Mouse (Mus musculus): ENCODE results near the gene Akap2. TPM values are rescaled to one million over a fixed set of nuclear protein-coding genes. Genes with fewer than 3 reads are reported as not detected.

Akap2 gene
- polyA plus RNA-seq, 1 experiment from 2014 or later: 13.0 TPM

GRCm38 (mm10) chr4:57764392-57764791, 46.9 kb downstream of the Akap2 start:
- H3K4me2 ChIP-seq (replicated peaks): no peak overlapping the region
- H3K36me3 ChIP-seq (replicated peaks; ENCODE audit: control insufficient read depth, insufficient read depth): no peaks in the 10 kb centered on the region
- no peak overlapping the region for H3K27ac ChIP-seq
- no peak overlapping the region for H3K9ac ChIP-seq
- WGBS: 49% methylated on average over 1 of the region's 1 CpGs
- no peak overlapping the region for H3K4me3 ChIP-seq (replicated peaks; ENCODE audit: low read length)
- no peaks in the 10 kb centered on the region for H3K4me1 ChIP-seq (replicated peaks; ENCODE audit: control insufficient read depth, insufficient read depth, low read length)
- no peaks in the 10 kb centered on the region for H3K9me3 ChIP-seq (ENCODE audit: control insufficient read depth, low read length)
- no peaks in the 10 kb centered on the region for H3K27me3 ChIP-seq (ENCODE audit: control insufficient read depth, insufficient read depth, low read length)
- DNase-seq (ENCODE audit: low spot score) (peak; percentile 59), ATAC-seq (ENCODE audit: low FRiP score) (no peak)

GRCm38 (mm10) chr4:57764926-57765325, 47.5 kb downstream of the Akap2 start:
- WGBS: 88% methylated on average over 1 of the region's 1 CpGs
- no peak overlapping the region for H3K4me2 ChIP-seq (replicated peaks)
- no peaks in the 10 kb centered on the region for H3K36me3 ChIP-seq (replicated peaks; ENCODE audit: control insufficient read depth, insufficient read depth)
- H3K9me3 ChIP-seq (ENCODE audit: control insufficient read depth, low read length): no peaks in the 10 kb centered on the region
- no peak overlapping the region for H3K4me3 ChIP-seq (replicated peaks; ENCODE audit: low read length)
- H3K27me3 ChIP-seq (ENCODE audit: control insufficient read depth, insufficient read depth, low read length): no peaks in the 10 kb centered on the region
- ATAC-seq (ENCODE audit: low FRiP score) (no peak), DNase-seq (ENCODE audit: low spot score) (no peak)
- H3K9ac ChIP-seq: no peak overlapping the region
- no peaks in the 10 kb centered on the region for H3K4me1 ChIP-seq (replicated peaks; ENCODE audit: control insufficient read depth, insufficient read depth, low read length)
- H3K27ac ChIP-seq: no peak overlapping the region

GRCm38 (mm10) chr4:57765806-57766205, 48.3 kb downstream of the Akap2 start:
- DNase-seq (ENCODE audit: low spot score) (no peak), ATAC-seq (ENCODE audit: low FRiP score) (no peak)
- Histone ChIP-seq H3K9me3 (ENCODE audit: control insufficient read depth, low read length) (no peaks in the 10 kb centered on the region), H3K27me3 (ENCODE audit: control insufficient read depth, insufficient read depth, low read length) (no peaks in the 10 kb centered on the region), H3K4me2 (replicated peaks) (no peak overlapping the region), H3K9ac (no peak overlapping the region), H3K4me1 (replicated peaks; ENCODE audit: control insufficient read depth, insufficient read depth, low read length) (no peaks in the 10 kb centered on the region), H3K27ac (no peak overlapping the region), H3K4me3 (replicated peaks; ENCODE audit: low read length) (no peak overlapping the region), H3K36me3 (replicated peaks; ENCODE audit: control insufficient read depth, insufficient read depth) (no peaks in the 10 kb centered on the region)
- WGBS: 4% methylated on average over 4 of the region's 4 CpGs

GRCm38 (mm10) chr4:57769007-57769406, 51.5 kb downstream of the Akap2 start:
- no peak overlapping the region for H3K27ac ChIP-seq
- H3K4me1 ChIP-seq (replicated peaks; ENCODE audit: control insufficient read depth, insufficient read depth, low read length): no peaks in the 10 kb centered on the region
- H3K36me3 ChIP-seq (replicated peaks; ENCODE audit: control insufficient read depth, insufficient read depth): no peaks in the 10 kb centered on the region
- 83% methylated on average over 3 of the region's 3 CpGs for WGBS
- H3K9ac ChIP-seq: no peak overlapping the region
- H3K9me3 ChIP-seq (ENCODE audit: control insufficient read depth, low read length): no peaks in the 10 kb centered on the region
- DNase-seq (ENCODE audit: low spot score) (no peak), ATAC-seq (ENCODE audit: low FRiP score) (no peak)
- H3K4me3 ChIP-seq (replicated peaks; ENCODE audit: low read length): no peak overlapping the region
- H3K4me2 ChIP-seq (replicated peaks): no peak overlapping the region
- H3K27me3 ChIP-seq (ENCODE audit: control insufficient read depth, insufficient read depth, low read length): no peaks in the 10 kb centered on the region

- Histone ChIP-seq H3K9ac (no peak overlapping the region), H3K4me2 (replicated peaks) (no peak overlapping the region), H3K4me1 (replicated peaks; ENCODE audit: control insufficient read depth, insufficient read depth, low read length) (no peaks in the 10 kb centered on the region), H3K36me3 (replicated peaks; ENCODE audit: control insufficient read depth, insufficient read depth) (no peaks in the 10 kb centered on the region), H3K27me3 (ENCODE audit: control insufficient read depth, insufficient read depth, low read length) (no peaks in the 10 kb centered on the region), H3K9me3 (ENCODE audit: control insufficient read depth, low read length) (no peaks in the 10 kb centered on the region), H3K4me3 (replicated peaks; ENCODE audit: low read length) (no peak overlapping the region), H3K27ac (no peak overlapping the region)
- WGBS: 53% methylated on average over 4 of the region's 4 CpGs
- ATAC-seq (ENCODE audit: low FRiP score) (no peak), DNase-seq (ENCODE audit: low spot score) (no peak)
Observed at GRCm38 (mm10) chr4:57770185-57770823, 52.8 kb downstream of the Akap2 start.

- ATAC-seq (ENCODE audit: low FRiP score) (no peak), DNase-seq (ENCODE audit: low spot score) (no peak)
- Histone ChIP-seq H3K27me3 (ENCODE audit: control insufficient read depth, insufficient read depth, low read length) (no peaks in the 10 kb centered on the region), H3K4me1 (replicated peaks; ENCODE audit: control insufficient read depth, insufficient read depth, low read length) (no peaks in the 10 kb centered on the region), H3K36me3 (replicated peaks; ENCODE audit: control insufficient read depth, insufficient read depth) (no peaks in the 10 kb centered on the region), H3K9me3 (ENCODE audit: control insufficient read depth, low read length) (no peaks in the 10 kb centered on the region), H3K4me2 (replicated peaks) (no peak overlapping the region), H3K4me3 (replicated peaks; ENCODE audit: low read length) (no peak overlapping the region), H3K9ac (no peak overlapping the region), H3K27ac (no peak overlapping the region)
- 100% methylated on average over 2 of the region's 2 CpGs for WGBS
Observed at GRCm38 (mm10) chr4:57771558-57772219, 54.2 kb downstream of the Akap2 start.

GRCm38 (mm10) chr4:57772851-57773510, 55.5 kb downstream of the Akap2 start:
- Histone ChIP-seq H3K4me3 (replicated peaks; ENCODE audit: low read length) (no peak overlapping the region), H3K27me3 (ENCODE audit: control insufficient read depth, insufficient read depth, low read length) (no peaks in the 10 kb centered on the region), H3K4me1 (replicated peaks; ENCODE audit: control insufficient read depth, insufficient read depth, low read length) (no peaks in the 10 kb centered on the region), H3K9me3 (ENCODE audit: control insufficient read depth, low read length) (no peaks in the 10 kb centered on the region), H3K27ac (no peak overlapping the region), H3K4me2 (replicated peaks) (no peak overlapping the region), H3K36me3 (replicated peaks; ENCODE audit: control insufficient read depth, insufficient read depth) (no peaks in the 10 kb centered on the region), H3K9ac (no peak overlapping the region)
- 60% methylated on average over 11 of the region's 11 CpGs for WGBS
- DNase-seq (ENCODE audit: low spot score) (no peak), ATAC-seq (ENCODE audit: low FRiP score) (no peak)

GRCm38 (mm10) chr4:57774517-57774916, 57.1 kb downstream of the Akap2 start:
- no peak for DNase-seq (ENCODE audit: low spot score)
- 66% methylated on average over 4 of the region's 4 CpGs for WGBS

GRCm38 (mm10) chr4:57775582-57775981, 58.1 kb downstream of the Akap2 start:
- no peaks in the 10 kb centered on the region for H3K27me3 ChIP-seq (ENCODE audit: control insufficient read depth, insufficient read depth, low read length)
- no peaks in the 10 kb centered on the region for H3K36me3 ChIP-seq (replicated peaks; ENCODE audit: control insufficient read depth, insufficient read depth)
- H3K9me3 ChIP-seq (ENCODE audit: control insufficient read depth, low read length): no peaks in the 10 kb centered on the region
- DNase-seq (ENCODE audit: low spot score) (no peak), ATAC-seq (ENCODE audit: low FRiP score) (no peak)
- no peaks in the 10 kb centered on the region for H3K4me1 ChIP-seq (replicated peaks; ENCODE audit: control insufficient read depth, insufficient read depth, low read length)
- no peak overlapping the region for H3K9ac ChIP-seq
- no peak overlapping the region for H3K4me3 ChIP-seq (replicated peaks; ENCODE audit: low read length)
- no peak overlapping the region for H3K4me2 ChIP-seq (replicated peaks)
- no peak overlapping the region for H3K27ac ChIP-seq

More at GRCm38 (mm10) chr4:57774517-57774916, 57.1 kb downstream of the Akap2 start:
- Histone ChIP-seq H3K4me2 (replicated peaks) (no peak overlapping the region), H3K9me3 (ENCODE audit: control insufficient read depth, low read length) (no peaks in the 10 kb centered on the region), H3K4me1 (replicated peaks; ENCODE audit: control insufficient read depth, insufficient read depth, low read length) (no peaks in the 10 kb centered on the region), H3K27me3 (ENCODE audit: control insufficient read depth, insufficient read depth, low read length) (no peaks in the 10 kb centered on the region), H3K4me3 (replicated peaks; ENCODE audit: low read length) (no peak overlapping the region), H3K27ac (no peak overlapping the region), H3K36me3 (replicated peaks; ENCODE audit: control insufficient read depth, insufficient read depth) (no peaks in the 10 kb centered on the region), H3K9ac (no peak overlapping the region)
- ATAC-seq (ENCODE audit: low FRiP score): no peak
